Mouse (Mus musculus) forebrain, embryonic 11.5 days (tissue): ENCODE measurements around the gene Tle3. TPM values are rescaled to one million over a fixed set of nuclear protein-coding genes. Genes with fewer than 3 reads are reported as not detected.
A peak's percentile ranks its signal among the peaks of the same experiment; 100 is the strongest.

Source experiments
- ATAC-seq: fragments of 200-750 bp; cut with Nextera tagmentation; replicated peaks from 2 replicates; pipeline ENCODE4 v1.8.0; 2017; ENCODE audit warnings: moderate TSS enrichment; ENCODE audit not compliant: low FRiP score
- DNase-seq: peaks from one replicate; pipeline ENCODE4 v3.0.0-alpha.2; 2017; ENCODE audit warnings: low spot score
- H3K27ac ChIP-seq: fragments of 300-500 bp; sonication (generic); 2 replicates; pipeline ENCODE4 v1.5.1; 2014; ENCODE audit warnings: low read depth, low read length
- H3K27me3 ChIP-seq: fragments of 300-500 bp; sonication (generic); 2 replicates; pipeline ENCODE4 v1.6.1; 2014; ENCODE audit warnings: mild to moderate bottlenecking, low read length, mixed read lengths; ENCODE audit not compliant: control insufficient read depth, insufficient read depth
- H3K36me3 ChIP-seq: fragments of 300-500 bp; sonication (generic); 2 replicates; pipeline ENCODE4 v1.6.1; 2014; ENCODE audit warnings: mild to moderate bottlenecking, low read length, moderate library complexity, mixed read lengths; ENCODE audit not compliant: control insufficient read depth, insufficient read depth
- H3K4me1 ChIP-seq: fragments of 300-500 bp; sonication (generic); replicated peaks from 2 replicates; pipeline ENCODE4 v1.6.1; 2014; ENCODE audit warnings: low read length, mixed read lengths; ENCODE audit not compliant: control insufficient read depth, insufficient read depth
- H3K4me2 ChIP-seq: fragments of 300-500 bp; sonication (generic); 2 replicates; pipeline ENCODE4 v1.6.1; 2014; ENCODE audit warnings: low read depth, mild to moderate bottlenecking, low read length, moderate library complexity, mixed read lengths; ENCODE audit not compliant: severe bottlenecking
- H3K4me3 ChIP-seq: fragments of 300-500 bp; sonication (generic); 2 replicates; pipeline ENCODE4 v1.5.1; 2014; ENCODE audit warnings: low read depth, low read length
- H3K9ac ChIP-seq: fragments of 300-500 bp; sonication (generic); 2 replicates; pipeline ENCODE4 v1.6.1; 2014; ENCODE audit warnings: low read length
- H3K9me3 ChIP-seq: fragments of 300-500 bp; sonication (generic); 2 replicates; pipeline ENCODE4 v1.6.1; 2016; ENCODE audit warnings: low read length, mixed read lengths; ENCODE audit not compliant: control insufficient read depth
- WGBS: fragments of 180-500 bp; shearing (Covaris S2); extraction: QIAGEN DNeasy Blood & Tissue Kit; methylation state at CpG from one replicate; pipeline ENCODE4 v1.1.7; 2014; 5-methylcytosine and 5-hydroxymethylcytosine counted together
- polyA plus RNA-seq: library from polyadenylated mRNA; unstranded; fragments of >200 nt; fragmentation: Nextera tagmentation; extraction: Ambion mirVana; gene quantifications from 2 replicates; pipeline ENCODE4 v1.2.1, GENCODE M21; 2014

The Tle3 gene
- polyA plus RNA-seq, 1 experiment from 2014 or later, result 58.2 TPM

GRCm38 (mm10) chr9:61427051-61427450 is 54.9 kb downstream of the Tle3 start:
- no peaks in the 10 kb centered on the region for H3K4me1 ChIP-seq
- 88% methylated on average over 6 of the region's 6 CpGs for WGBS
- H3K36me3 ChIP-seq, result no peaks in the 10 kb centered on the region
- no peaks in the 10 kb centered on the region for H3K9me3 ChIP-seq
- H3K4me2 ChIP-seq, result no peak overlapping the region
- no peaks in the 10 kb centered on the region for H3K27me3 ChIP-seq
- ATAC-seq, result no peak
- no peak for DNase-seq
- H3K4me3 ChIP-seq, result no peak overlapping the region
- no peak overlapping the region for H3K27ac ChIP-seq
- no peak overlapping the region for H3K9ac ChIP-seq

GRCm38 (mm10) chr9:61427901-61428300 is 55.7 kb downstream of the Tle3 start:
- WGBS, result 87% methylated on average over 3 of the region's 3 CpGs
- Histone ChIP-seq H3K4me2 (no peak overlapping the region), H3K9ac (no peak overlapping the region), H3K27me3 (no peaks in the 10 kb centered on the region), H3K36me3 (no peaks in the 10 kb centered on the region), H3K4me1 (no peaks in the 10 kb centered on the region), H3K4me3 (no peak overlapping the region), H3K9me3 (no peaks in the 10 kb centered on the region), H3K27ac (no peak overlapping the region)
- ATAC-seq, result no peak
- DNase-seq, result no peak

GRCm38 (mm10) chr9:61431830-61432229 is 59.7 kb downstream of the Tle3 start:
- H3K9me3 ChIP-seq, result no peaks in the 10 kb centered on the region
- H3K36me3 ChIP-seq, result no peaks in the 10 kb centered on the region
- DNase-seq (no peak), ATAC-seq (no peak)
- no peak overlapping the region for H3K4me3 ChIP-seq
- no peak overlapping the region for H3K9ac ChIP-seq
- no peaks in the 10 kb centered on the region for H3K4me1 ChIP-seq
- no peak overlapping the region for H3K4me2 ChIP-seq
- H3K27me3 ChIP-seq, result no peaks in the 10 kb centered on the region
- H3K27ac ChIP-seq, result no peak overlapping the region
- WGBS, result 96% methylated on average over 4 of the region's 4 CpGs

- DNase-seq (no peak), ATAC-seq (no peak)
- Histone ChIP-seq H3K4me1 (no peaks in the 10 kb centered on the region), H3K9ac (no peak overlapping the region), H3K4me3 (no peak overlapping the region), H3K27ac (no peak overlapping the region), H3K27me3 (no peaks in the 10 kb centered on the region), H3K4me2 (no peak overlapping the region), H3K9me3 (no peaks in the 10 kb centered on the region), H3K36me3 (no peaks in the 10 kb centered on the region)
- 80% methylated on average over 2 of the region's 2 CpGs for WGBS
Measured at GRCm38 (mm10) chr9:61433206-61433605, 61.0 kb downstream of the Tle3 start.

- Histone ChIP-seq H3K4me2 (no peak overlapping the region), H3K4me3 (no peak overlapping the region), H3K27ac (no peak overlapping the region), H3K9ac (no peak overlapping the region), H3K36me3 (no peaks in the 10 kb centered on the region), H3K4me1 (no peaks in the 10 kb centered on the region), H3K27me3 (no peaks in the 10 kb centered on the region), H3K9me3 (no peaks in the 10 kb centered on the region)
- ATAC-seq, result 0 out of 2 replicates have a peak, but pooled peaks have one; percentile 44
- WGBS, result 45% methylated on average over 11 of the region's 11 CpGs
- no peak for DNase-seq
Measured at GRCm38 (mm10) chr9:61434062-61434461, 61.9 kb downstream of the Tle3 start.

GRCm38 (mm10) chr9:61435191-61435989 is 63.2 kb downstream of the Tle3 start:
- Histone ChIP-seq H3K27me3 (no peaks in the 10 kb centered on the region), H3K4me1 (no peaks in the 10 kb centered on the region), H3K4me3 (no peak overlapping the region), H3K4me2 (no peak overlapping the region), H3K36me3 (no peaks in the 10 kb centered on the region), H3K27ac (no peak overlapping the region), H3K9ac (no peak overlapping the region), H3K9me3 (no peaks in the 10 kb centered on the region)
- DNase-seq (no peak), ATAC-seq (0 out of 2 replicates have a peak, but pooled peaks have one; percentile 36)
- 25% methylated on average over 8 of the region's 8 CpGs for WGBS

GRCm38 (mm10) chr9:61436104-61436503 is 63.9 kb downstream of the Tle3 start:
- no peak overlapping the region for H3K27ac ChIP-seq
- WGBS, result 80% methylated on average over 2 of the region's 2 CpGs
- H3K4me2 ChIP-seq, result no peak overlapping the region
- no peaks in the 10 kb centered on the region for H3K9me3 ChIP-seq
- H3K4me1 ChIP-seq, result no peaks in the 10 kb centered on the region
- no peak for DNase-seq
- no peak overlapping the region for H3K9ac ChIP-seq
- H3K36me3 ChIP-seq, result no peaks in the 10 kb centered on the region
- no peaks in the 10 kb centered on the region for H3K27me3 ChIP-seq
- ATAC-seq, result no peak
- no peak overlapping the region for H3K4me3 ChIP-seq

- Histone ChIP-seq H3K4me2 (no peak overlapping the region), H3K27ac (no peak overlapping the region), H3K9ac (no peak overlapping the region), H3K27me3 (no peaks in the 10 kb centered on the region), H3K4me1 (no peaks in the 10 kb centered on the region; the same call in 1 of the 2 replicates), H3K9me3 (no peaks in the 10 kb centered on the region), H3K36me3 (no peaks in the 10 kb centered on the region), H3K4me3 (no peak overlapping the region)
- 90% methylated on average over 6 of the region's 6 CpGs for WGBS
- DNase-seq, result no peak
- ATAC-seq, result no peak
Measured at GRCm38 (mm10) chr9:61436761-61437160, 64.6 kb downstream of the Tle3 start.

- H3K9ac ChIP-seq, result no peak overlapping the region
- H3K4me1 ChIP-seq, result no peaks in the 10 kb centered on the region; the same call in 1 of the 2 replicates
- DNase-seq (no peak), ATAC-seq (no peak)
- WGBS, result 67% methylated on average over 6 of the region's 6 CpGs
- no peak overlapping the region for H3K4me2 ChIP-seq
- H3K36me3 ChIP-seq, result no peaks in the 10 kb centered on the region
- no peaks in the 10 kb centered on the region for H3K27me3 ChIP-seq
- no peaks in the 10 kb centered on the region for H3K9me3 ChIP-seq
- no peak overlapping the region for H3K4me3 ChIP-seq
- H3K27ac ChIP-seq, result no peak overlapping the region
Measured at GRCm38 (mm10) chr9:61439092-61439491, 66.9 kb downstream of the Tle3 start.
